Mouse (Mus musculus) granulocyte monocyte progenitor cell, adult 5-6 weeks (primary cell): Measurements from ENCODE around the gene Olfr963. TPM values are rescaled to one million over a fixed set of nuclear protein-coding genes. Genes with fewer than 3 reads are reported as not detected.

Experiments
- total RNA-seq, 2 experiments: library from RNA; stranded (forward) in 1 of 2; stranded (reverse) in 1 of 2; fragments of 200-712, 200-1000 nt in 1 of 2; fragments of >200 nt in 1 of 2; fragmentation: Nextera tagmentation in 1 of 2; gene quantifications; 2 replicates each; pipeline ENCODE4 v1.2.3; 2014 to 2017

Gene Olfr963
- total RNA-seq, 2 experiments from 2014 or later: not detected

Other genes starting within 250 kb of the Olfr963 start
- not detected in 2 replicates for gene Olfr952, start 240.1 kb upstream of the Olfr963 start, total RNA-seq (2014; fragmentation: Nextera tagmentation)
- gene Olfr952, start 240.1 kb upstream of the Olfr963 start, total RNA-seq (2017): not detected in 2 replicates
- not detected in 2 replicates for gene Olfr954, start 210.5 kb upstream of the Olfr963 start, total RNA-seq (2014; fragmentation: Nextera tagmentation)
- not detected in 2 replicates for gene Olfr954, start 210.5 kb upstream of the Olfr963 start, total RNA-seq (2017)
- gene Olfr955, start 195.3 kb upstream of the Olfr963 start, total RNA-seq (2014; fragmentation: Nextera tagmentation): not detected in 2 replicates
- not detected in 2 replicates for gene Olfr955, start 195.3 kb upstream of the Olfr963 start, total RNA-seq (2017)
- not detected in 2 replicates for gene Olfr44, start 173.2 kb upstream of the Olfr963 start, total RNA-seq (2014; fragmentation: Nextera tagmentation)
- not detected in 2 replicates for gene Olfr44, start 173.2 kb upstream of the Olfr963 start, total RNA-seq (2017)
- gene Olfr957, start 151.4 kb upstream of the Olfr963 start, total RNA-seq (2014; fragmentation: Nextera tagmentation): not detected in 2 replicates
- gene Olfr957, start 151.4 kb upstream of the Olfr963 start, total RNA-seq (2017): not detected in 2 replicates
- not detected in 2 replicates for gene Olfr958, start 113.2 kb upstream of the Olfr963 start, total RNA-seq (2014; fragmentation: Nextera tagmentation)
- not detected in 2 replicates for gene Olfr958, start 113.2 kb upstream of the Olfr963 start, total RNA-seq (2017)
- gene Olfr959, start 91.6 kb upstream of the Olfr963 start, total RNA-seq (2014; fragmentation: Nextera tagmentation): not detected in 2 replicates
- not detected in 2 replicates for gene Olfr959, start 91.6 kb upstream of the Olfr963 start, total RNA-seq (2017)
- not detected in 2 replicates for gene AW551984, start 62.8 kb upstream of the Olfr963 start, total RNA-seq (2014; fragmentation: Nextera tagmentation)
- not detected in 2 replicates for gene AW551984, start 62.8 kb upstream of the Olfr963 start, total RNA-seq (2017)
- gene Olfr148, start 56.5 kb upstream of the Olfr963 start, total RNA-seq (2014; fragmentation: Nextera tagmentation): not detected in 2 replicates
- gene Olfr148, start 56.5 kb upstream of the Olfr963 start, total RNA-seq (2017): not detected in 2 replicates
- gene Olfr960, start 45.8 kb upstream of the Olfr963 start, total RNA-seq (2014; fragmentation: Nextera tagmentation): not detected in 2 replicates
- not detected in 2 replicates for gene Olfr960, start 45.8 kb upstream of the Olfr963 start, total RNA-seq (2017)
- gene Olfr961, start 22.1 kb upstream of the Olfr963 start, total RNA-seq (2014; fragmentation: Nextera tagmentation): not detected in 2 replicates
- not detected in 2 replicates for gene Olfr961, start 22.1 kb upstream of the Olfr963 start, total RNA-seq (2017)
- gene Olfr149, start 39.9 kb downstream of the Olfr963 start, total RNA-seq (2014; fragmentation: Nextera tagmentation): not detected in 2 replicates
- not detected in 2 replicates for gene Olfr149, start 39.9 kb downstream of the Olfr963 start, total RNA-seq (2017)
- not detected in 2 replicates for gene Olfr965, start 44.1 kb downstream of the Olfr963 start, total RNA-seq (2014; fragmentation: Nextera tagmentation)
- not detected in 2 replicates for gene Olfr965, start 44.1 kb downstream of the Olfr963 start, total RNA-seq (2017)
- gene Olfr150, start 63.8 kb downstream of the Olfr963 start, total RNA-seq (2014; fragmentation: Nextera tagmentation): not detected in 2 replicates
- not detected in 2 replicates for gene Olfr150, start 63.8 kb downstream of the Olfr963 start, total RNA-seq (2017)
- gene Olfr967, start 79.0 kb downstream of the Olfr963 start, total RNA-seq (2014; fragmentation: Nextera tagmentation): not detected in 2 replicates
- not detected in 2 replicates for gene Olfr967, start 79.0 kb downstream of the Olfr963 start, total RNA-seq (2017)
- not detected in 2 replicates for gene Olfr968, start 116.0 kb downstream of the Olfr963 start, total RNA-seq (2014; fragmentation: Nextera tagmentation)
- not detected in 2 replicates for gene Olfr968, start 116.0 kb downstream of the Olfr963 start, total RNA-seq (2017)
- not detected in 2 replicates for gene Olfr969, start 123.7 kb downstream of the Olfr963 start, total RNA-seq (2014; fragmentation: Nextera tagmentation)
- not detected in 2 replicates for gene Olfr969, start 123.7 kb downstream of the Olfr963 start, total RNA-seq (2017)
- gene Olfr970, start 141.7 kb downstream of the Olfr963 start, total RNA-seq (2014; fragmentation: Nextera tagmentation): not detected in 2 replicates
- not detected in 2 replicates for gene Olfr970, start 141.7 kb downstream of the Olfr963 start, total RNA-seq (2017)
- not detected in 2 replicates for gene Olfr971, start 169.7 kb downstream of the Olfr963 start, total RNA-seq (2014; fragmentation: Nextera tagmentation)
- not detected in 2 replicates for gene Olfr971, start 169.7 kb downstream of the Olfr963 start, total RNA-seq (2017)
- gene Olfr972, start 199.2 kb downstream of the Olfr963 start, total RNA-seq (2014; fragmentation: Nextera tagmentation): not detected in 2 replicates
- gene Olfr972, start 199.2 kb downstream of the Olfr963 start, total RNA-seq (2017): not detected in 2 replicates
- not detected in 2 replicates for gene Olfr229, start 240.1 kb downstream of the Olfr963 start, total RNA-seq (2014; fragmentation: Nextera tagmentation)
- not detected in 2 replicates for gene Olfr229, start 240.1 kb downstream of the Olfr963 start, total RNA-seq (2017)